Mouse (Mus musculus) lung, adult 18-20 months (tissue): ENCODE measurements at regions not wholly inside any gene's neighbourhood (a gene's known extent, or its start where the extent isn't known, plus 50 kb on each side); places are given as distances from the start of the nearest gene placed in this dataset.
A peak's percentile ranks its signal among the peaks of the same experiment; 100 is the strongest.

Experiments used
- DNase-seq, 2 experiments: peaks; one replicate each; pipeline ENCODE4 v3.0.0; 2022; ENCODE audit warnings: mixed read lengths in 2 of 2

DNA sequence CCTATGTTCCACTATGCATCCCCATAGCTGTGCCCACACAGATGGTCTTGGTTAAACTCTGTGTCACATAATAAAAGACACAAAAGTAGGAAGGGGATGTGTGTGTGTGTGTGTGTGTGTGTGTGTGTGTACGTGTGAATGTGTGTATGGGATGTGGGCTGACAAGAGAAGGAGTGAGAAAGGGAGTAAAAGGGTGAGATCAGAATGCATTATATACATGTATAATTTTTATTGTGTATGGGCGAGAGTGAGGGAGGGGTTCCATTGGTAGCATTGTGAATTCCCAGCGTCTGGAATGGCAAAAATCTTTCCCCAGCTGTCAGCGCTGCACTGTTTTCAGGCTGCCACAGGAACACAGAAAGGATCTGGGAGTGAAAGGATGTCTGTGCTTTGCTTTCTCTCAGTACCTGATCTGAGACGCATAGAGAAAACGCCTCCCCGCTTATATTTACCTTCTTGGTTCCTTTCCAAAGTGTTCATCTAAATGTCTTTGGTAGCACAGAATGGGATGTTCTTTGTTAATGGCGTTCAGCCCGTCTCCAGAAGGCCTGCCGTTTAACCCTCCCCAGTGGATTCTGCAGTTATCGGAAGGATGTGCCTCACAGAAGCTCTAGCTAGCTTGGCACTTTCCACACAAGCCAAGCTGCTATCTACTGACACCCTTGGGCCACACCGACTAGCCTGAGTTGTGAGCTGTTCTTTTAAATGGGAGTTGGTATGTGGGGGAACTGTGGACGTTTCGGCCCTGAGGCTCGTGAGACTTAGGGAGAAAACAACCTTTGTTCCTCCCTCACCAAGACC lies 785.8 kb downstream of the Tmem114 start:
- DNase-seq, result no peak

DNA sequence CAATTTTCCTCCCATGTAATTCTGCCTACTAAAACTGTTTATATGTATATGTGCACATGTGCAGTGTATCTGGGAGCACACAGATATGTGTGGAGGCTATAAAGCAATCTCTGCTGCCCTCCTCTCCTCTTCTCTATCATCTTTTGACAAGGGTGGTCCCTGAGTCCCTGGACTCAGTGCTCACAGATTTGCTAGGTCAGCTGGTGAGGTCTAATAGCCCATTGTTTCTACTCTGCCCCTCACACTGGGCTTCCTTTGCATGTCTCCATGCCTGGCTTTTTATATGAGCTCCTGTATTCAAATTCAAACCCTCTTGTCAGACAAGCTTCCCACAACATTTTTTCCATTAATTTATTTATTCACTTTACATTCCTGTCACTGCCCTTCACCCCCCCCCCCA lies 786.9 kb downstream of the Tmem114 start:
- no peak for DNase-seq

DNA sequence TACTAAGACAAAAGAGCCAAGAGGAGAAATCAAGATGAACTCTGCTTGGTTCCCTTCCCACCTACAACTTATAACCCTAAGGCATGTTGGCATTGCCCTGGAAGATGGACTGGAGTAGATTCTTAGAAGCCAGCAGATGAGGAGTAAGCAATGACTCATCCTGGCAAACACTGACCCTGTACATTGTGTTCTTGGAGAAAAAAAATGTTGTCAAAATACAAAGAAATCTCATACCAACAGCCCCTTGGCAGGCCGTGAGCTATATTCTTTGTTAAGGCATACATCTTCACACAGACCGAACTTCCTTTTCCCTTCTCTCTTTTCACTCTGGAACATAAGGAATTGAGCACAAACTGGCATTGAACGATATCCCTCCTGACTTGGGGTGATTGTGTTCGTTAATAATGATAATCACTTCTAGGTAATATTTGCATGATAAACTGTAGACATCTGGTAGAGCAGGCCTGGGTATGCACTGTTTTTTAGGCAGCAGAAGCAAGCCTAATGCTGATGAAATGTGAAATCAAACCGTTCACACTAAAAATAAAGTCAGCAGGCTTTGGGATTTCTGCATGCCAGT lies 787.7 kb downstream of the Tmem114 start:
- DNase-seq, result no peak

DNA sequence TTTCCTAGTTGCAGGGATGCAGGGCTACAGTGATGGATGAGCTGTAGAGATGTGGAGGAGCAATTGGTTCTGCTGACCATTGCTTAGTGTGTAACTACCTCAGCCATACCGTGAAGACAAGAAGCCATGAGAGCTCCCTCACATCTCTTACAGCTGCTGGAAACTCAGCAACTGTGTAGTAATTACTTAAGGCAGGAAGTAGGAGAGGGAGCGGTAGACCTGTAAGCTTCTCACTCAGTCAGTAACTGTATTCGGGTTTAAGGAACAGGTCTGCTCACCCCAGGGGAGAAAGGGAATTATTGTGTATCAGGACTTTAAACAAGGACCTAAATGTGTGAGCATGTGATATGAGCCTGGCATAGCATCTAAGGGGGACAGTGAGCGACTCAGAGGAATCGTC lies 788.6 kb downstream of the Tmem114 start:
- DNase-seq, result no peak

DNA sequence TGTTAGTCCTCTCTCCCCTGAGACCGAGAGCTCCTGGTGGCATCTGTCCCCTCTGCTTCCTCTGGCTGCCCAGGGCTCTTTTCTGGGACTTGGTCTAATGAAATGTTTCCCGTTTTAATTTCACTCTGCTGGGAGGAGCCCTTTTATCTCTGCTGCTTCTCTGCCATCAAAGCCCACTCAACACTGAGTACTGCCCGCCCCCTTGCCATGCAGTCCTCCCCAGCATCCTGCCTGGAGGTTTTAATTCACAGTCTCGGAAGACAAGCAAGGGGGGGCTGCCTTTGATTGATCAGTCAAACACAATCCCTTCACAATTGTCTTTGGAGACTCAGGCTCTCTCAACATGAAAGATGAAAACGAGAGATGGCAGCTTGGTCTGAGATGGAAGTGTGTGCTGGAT lies 792.5 kb downstream of the Tmem114 start:
- DNase-seq, result no peak

DNA sequence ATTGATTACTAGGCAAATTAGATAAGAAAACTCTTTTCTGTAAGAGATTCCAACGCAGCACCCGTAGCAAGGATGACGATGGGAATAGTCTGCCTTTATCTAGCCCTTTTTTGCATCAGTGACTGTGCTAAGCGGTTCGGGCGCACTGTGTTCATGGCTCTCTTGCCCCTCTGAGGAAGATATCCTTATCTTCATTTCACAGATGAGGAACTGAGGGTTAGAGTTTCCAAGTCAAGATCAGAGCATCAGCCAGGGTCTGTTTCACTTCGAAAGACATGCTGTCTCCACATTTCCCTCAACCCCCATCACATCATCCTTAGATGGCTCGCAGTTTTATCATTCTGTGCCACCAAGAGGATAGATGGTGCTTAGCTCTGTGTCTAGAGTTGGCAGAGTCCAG lies 796.6 kb downstream of the Tmem114 start:
- no peak for DNase-seq

DNA sequence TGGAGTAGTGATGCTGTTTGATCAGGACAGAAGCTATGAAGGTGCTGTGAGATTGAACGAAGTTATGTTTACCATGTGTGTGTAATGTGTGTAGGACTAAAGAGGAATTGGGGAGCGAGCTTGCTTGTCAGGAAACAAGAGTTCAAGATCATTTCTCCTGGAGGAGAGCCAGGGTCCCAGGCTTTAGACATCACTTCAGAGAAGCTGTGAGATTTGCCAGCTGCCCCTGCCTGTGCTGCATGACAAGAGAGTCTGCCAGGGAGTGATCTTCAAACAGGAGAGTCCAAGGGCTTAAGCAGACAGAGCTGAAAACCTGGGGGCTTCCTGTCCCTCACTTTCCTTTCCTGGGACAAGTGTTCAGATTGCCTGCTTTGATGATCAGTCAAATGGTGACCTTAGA lies 818.3 kb downstream of the Tmem114 start:
- DNase-seq, result no peak

DNA sequence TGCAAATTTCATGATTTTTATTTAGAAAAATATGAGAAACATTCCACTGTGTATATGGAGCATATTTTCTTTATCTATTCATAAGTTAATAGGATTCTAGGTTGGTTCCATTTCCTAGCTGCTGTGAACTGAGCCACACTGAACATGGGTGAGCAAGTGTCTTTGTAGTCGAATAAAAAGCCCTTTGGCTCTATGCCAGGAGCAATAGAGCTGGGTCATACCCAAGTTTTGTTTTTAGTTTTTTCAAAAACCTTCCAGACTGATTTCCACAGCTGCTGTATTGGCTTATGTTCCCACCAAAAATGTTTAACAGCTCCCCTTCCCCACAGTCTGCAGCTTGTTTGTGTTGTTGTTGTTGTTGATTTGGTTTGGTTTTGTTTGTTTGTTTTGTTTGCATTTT lies 822.5 kb downstream of the Tmem114 start:
- DNase-seq, result no peak

DNA sequence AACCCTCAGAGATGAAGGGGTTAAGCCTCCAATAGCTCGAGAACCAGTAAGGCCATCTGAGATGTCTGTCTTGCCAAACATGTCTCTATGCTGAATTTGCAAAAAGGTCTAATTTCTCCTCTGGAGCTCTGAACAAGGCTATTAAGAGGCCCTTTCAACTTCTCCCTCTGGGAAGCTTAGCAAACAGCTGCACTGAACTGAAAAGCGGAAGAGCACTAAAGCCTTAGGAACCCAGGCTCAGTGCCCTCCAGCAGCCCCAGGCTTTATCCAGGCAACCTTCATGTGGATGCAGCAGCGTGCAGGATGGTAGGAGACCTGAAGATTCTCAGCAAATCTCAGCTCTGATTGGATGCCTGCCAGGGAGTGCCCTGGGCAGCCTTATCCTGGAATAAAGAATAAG lies 850.1 kb downstream of the Tmem114 start:
- no peak for DNase-seq

DNA sequence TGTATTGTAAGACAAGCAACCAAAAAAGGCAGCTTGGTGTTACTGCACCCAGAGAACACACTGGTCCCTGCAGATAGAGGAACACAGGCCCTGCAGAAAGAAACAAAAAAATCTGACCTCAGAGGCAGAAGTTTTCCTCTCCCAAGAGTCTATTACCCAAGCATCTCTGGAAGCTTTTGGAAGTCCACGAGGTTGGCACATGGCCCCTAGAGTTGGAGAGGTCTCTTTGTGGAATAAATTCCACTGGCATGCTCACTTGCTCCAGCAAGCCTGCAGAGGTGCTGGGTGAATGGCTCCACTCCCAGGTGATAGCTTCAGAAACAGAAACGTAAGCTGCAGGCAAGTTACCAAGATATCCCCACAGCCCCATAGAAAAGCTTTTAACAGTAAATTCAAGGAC lies 864.1 kb downstream of the Tmem114 start:
- peak; percentile 20 to 31 for DNase-seq

DNA sequence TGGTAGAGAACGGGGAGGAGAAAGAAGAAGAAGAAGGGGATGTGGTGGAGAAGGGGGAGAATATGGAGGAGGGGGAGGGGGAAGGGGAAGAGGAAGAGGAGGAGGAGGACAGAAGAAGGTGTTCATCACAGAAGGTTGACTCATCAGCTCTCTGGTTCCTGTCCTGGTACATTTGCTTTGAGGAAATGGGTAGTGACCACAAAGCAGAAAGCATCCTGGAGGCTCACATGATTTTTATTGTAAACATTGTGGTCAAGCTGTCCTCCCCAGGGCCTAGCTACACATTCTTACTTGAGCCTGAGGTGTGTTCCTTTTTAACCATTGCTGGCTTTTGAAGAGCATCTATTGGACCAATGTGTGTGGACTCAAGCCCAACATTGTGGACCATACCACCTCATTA lies 865.8 kb downstream of the Tmem114 start:
- no peak for DNase-seq

DNA sequence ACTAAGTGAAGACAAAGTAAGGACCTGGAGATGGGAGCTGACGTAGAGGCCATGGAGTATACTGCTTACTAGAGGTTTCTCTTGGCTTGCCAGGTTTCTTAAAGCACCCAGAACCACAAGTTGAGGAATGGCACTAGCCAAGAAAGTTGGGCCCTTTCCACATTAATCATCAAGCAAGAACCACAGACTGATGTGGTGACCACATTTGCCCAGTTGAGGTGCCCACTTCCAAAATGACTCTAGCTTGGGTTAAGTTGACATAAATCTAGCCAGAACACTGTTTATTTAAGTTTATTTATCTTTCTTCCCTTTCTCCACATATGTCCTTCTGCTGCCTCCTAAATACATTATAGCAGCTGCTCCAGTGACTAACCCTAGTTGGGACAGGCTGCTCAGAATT lies 866.3 kb downstream of the Tmem114 start:
- DNase-seq, result no peak

DNA sequence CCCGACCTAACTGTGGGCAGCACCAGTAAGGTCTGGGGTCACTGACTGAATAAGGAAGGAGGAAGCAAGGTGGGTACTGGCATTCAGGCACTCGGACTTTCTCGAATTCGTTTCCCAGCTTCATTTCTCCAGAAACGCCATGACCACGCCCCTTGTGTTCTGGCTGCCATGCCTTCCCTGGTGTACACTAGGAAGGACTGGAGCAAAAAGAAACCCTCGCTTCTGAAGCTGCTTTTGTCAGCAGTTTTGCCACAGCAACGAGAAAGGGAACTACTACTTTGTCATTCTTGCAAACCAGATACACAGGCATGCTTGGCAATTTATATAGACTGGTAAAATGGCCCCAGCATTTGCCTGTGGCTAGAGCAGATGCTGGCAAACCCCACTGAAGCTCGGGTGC lies 869.0 kb downstream of the Tmem114 start:
- no peak for DNase-seq

DNA sequence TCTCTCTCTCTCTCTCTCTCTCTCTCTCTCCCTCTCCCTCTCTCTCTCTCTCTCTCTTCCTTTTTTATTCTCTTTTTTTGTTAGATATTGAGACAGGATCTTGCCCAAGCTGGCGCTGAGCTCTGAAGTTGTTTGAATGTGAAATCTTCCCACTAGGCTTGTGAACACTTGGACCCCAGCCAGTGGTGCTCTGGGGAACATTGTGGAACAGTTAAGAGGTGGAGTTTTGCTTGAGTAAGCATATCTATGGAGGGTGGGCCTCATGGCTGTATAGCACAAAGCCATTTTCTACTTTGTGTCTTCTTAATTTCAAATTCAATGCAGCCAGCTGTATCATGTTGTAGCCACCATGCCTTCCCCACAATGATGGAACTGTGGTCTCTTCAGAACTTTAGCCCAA lies 875.4 kb downstream of the Tmem114 start:
- no peak for DNase-seq

DNA sequence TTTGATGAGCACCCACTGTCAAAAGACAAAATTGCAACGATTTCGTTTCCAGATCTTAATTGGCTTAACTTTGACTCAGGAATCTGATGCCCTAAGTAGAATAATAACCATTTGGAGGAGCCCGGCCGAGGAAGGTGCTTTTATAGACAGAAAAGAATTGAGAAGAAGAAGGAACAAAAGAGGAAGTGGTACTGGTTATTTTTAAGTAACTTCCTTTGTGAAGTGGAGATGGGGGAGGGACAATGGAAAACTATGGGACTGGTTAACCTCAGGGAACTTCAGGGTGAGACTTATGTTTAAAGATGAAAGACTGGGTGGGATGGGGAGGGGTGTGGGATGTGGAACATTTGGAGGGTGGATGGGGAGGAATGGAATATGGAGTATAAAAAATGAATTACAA lies 880.9 kb downstream of the Tmem114 start:
- no peak for DNase-seq

DNA sequence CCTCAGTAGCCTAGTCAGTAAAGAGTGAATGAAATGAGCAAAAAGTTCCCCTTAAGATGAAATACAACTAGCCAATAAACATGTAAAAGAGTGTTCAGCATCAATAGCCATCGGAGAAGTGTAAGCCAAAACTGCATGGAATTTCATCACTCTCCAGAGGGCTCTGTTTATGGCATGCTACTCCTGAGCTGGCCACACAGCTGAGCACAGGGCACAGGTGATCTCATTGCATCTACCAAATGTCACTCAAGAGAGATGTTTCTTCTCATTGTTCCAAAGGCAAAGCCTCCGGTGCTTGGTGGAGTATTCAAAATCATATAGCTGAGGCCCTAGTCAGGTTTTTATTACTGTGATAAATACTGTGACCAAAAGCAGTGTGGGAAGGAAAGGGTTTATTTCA lies 895.1 kb downstream of the Tmem114 start:
- no peak for DNase-seq

DNA sequence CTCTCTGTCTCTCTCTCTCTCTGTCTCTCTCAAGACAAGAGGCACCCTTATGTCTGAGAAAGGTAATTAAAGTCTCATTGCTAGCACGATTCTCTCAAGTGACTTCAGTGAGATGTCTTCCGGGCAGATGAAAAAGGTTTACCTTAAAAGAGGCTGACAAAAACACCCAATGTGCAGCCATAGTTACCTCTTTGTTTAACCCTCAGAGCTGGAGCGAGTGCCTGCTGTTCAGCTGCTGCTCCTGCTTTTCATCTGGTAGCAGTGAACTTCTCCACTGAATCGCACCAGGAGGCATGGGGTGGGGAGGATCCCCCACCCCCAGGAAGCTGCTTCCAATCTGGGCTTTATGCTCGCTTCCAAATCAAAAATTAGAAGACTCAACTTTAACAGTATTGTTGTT lies 896.0 kb downstream of the Tmem114 start:
- DNase-seq, result no peak

DNA sequence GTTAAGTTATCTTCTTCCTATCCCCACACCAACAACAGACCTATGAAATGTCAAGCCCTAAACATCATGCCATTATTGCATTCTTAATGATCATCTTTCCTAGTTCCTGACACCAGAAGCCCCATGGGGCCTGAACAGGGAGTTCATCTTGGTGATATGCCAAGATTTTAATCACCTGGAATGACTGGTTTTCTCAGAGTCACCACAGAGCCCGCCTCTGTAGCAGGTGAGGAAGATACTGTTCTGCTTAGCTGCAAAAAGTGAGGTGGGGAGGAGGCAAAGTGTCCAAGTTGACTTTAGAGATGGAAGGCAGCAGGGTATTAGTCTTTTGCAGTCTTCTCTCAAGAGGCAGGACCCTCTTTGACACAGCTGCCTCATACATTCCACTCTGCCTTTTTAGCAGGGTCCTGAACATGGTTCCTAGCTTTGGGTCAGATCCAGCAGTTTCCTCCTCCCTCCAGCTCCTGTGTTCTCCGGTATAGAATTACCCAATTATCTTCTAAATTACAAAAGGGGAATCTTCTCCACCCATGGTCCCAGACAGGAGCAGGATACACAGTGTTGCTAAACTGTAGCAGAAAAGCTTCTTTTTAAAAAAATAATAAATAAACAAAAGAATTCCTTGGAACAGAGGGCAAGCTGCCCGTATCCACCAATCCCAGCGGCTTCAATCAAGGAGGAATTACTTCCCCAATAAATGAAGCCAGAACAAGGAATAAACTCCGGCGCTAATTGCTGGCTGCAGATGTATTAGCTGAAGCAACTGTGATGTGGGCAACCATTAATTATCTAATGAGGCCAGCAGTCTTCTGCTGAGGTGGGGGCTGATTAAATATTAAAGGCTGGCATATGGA lies 896.8 kb downstream of the Tmem114 start:
- DNase-seq, result no peak

DNA sequence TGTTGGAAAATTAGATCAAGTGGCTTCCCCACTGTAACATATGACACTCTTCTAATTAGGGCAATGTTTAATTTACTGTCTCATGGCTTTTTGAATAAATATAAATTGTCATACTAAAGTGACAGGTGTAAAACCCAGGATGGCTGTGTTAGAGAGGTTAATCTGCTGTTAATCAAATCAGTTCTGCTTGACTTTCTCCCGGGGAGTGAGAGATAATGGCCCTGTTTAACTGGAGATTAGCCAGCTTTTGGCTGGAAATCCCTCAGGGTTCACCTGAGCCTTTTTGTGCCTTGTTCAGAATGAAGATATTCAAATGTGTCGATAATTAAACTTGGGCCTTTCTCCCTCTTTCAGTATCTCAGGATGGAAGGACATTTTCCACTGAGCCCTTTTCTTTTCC lies 906.2 kb downstream of the Tmem114 start:
- no peak for DNase-seq
